Mouse (Mus musculus) gastrocnemius, adult 18-20 months (tissue): Measurements from ENCODE around the gene Cmtm2a. TPM values are rescaled to one million over a fixed set of nuclear protein-coding genes. Genes with fewer than 3 reads are reported as not detected.

ENCODE experiments used
- total RNA-seq, 2 experiments: library from RNA; stranded (reverse); gene quantifications; 2 replicates each; pipeline ENCODE4 v1.2.3; 2021

The Cmtm2a gene
- total RNA-seq, 2 experiments from 2014 or later = not detected

Other genes with a start within 250 kb of the Cmtm2a start
- 10 to 100 TPM; 33.7 to 40.2 TPM for gene Cdh5, start 191.6 kb downstream of the Cmtm2a start, total RNA-seq
- under 1 TPM; 0.25 to 0.59 TPM for gene Bean1, start 122.7 kb downstream of the Cmtm2a start, total RNA-seq
- 1 to 10 TPM; 4.0 to 4.1 TPM for gene Tk2, start 44.6 kb downstream of the Cmtm2a start, total RNA-seq
- 1 to 10 TPM in 1 of 2 experiments, under 1 TPM in 1; 0.74 to 2.3 TPM for gene Cklf, start 42.3 kb downstream of the Cmtm2a start, total RNA-seq
- not detected for gene Gm45711, start 16.9 kb upstream of the Cmtm2a start, total RNA-seq
- gene Cmtm1, start 17.0 kb upstream of the Cmtm2a start, total RNA-seq = not detected
- not detected for gene Gm11020, start 28.4 kb upstream of the Cmtm2a start, total RNA-seq
- not detected for gene Cmtm2b, start 29.0 kb upstream of the Cmtm2a start, total RNA-seq
- 1 to 10 TPM; 3.2 to 7.2 TPM for gene Cmtm3, start 46.2 kb upstream of the Cmtm2a start, total RNA-seq
- 1 to 10 TPM; 4.4 to 5.4 TPM for gene Cmtm4, start 102.6 kb upstream of the Cmtm2a start, total RNA-seq
- 100 to 1,000 TPM in 1 of 2 experiments, 10 to 100 TPM in 1; 98.9 to 104 TPM for gene Dync1li2, start 149.9 kb upstream of the Cmtm2a start, total RNA-seq
- gene Terb1, start 216.7 kb upstream of the Cmtm2a start, total RNA-seq = not detected
- 10 to 100 TPM; 22.4 to 24.3 TPM for gene Nae1, start 241.5 kb upstream of the Cmtm2a start, total RNA-seq
- gene Car7, start 241.5 kb upstream of the Cmtm2a start, total RNA-seq = 1 to 10 TPM in 1 of 2 experiments, under 1 TPM in 1; 0.82 to 1.1 TPM